Mouse (Mus musculus): ENCODE data around the gene Spata18.

Spata18 gene

DNA sequence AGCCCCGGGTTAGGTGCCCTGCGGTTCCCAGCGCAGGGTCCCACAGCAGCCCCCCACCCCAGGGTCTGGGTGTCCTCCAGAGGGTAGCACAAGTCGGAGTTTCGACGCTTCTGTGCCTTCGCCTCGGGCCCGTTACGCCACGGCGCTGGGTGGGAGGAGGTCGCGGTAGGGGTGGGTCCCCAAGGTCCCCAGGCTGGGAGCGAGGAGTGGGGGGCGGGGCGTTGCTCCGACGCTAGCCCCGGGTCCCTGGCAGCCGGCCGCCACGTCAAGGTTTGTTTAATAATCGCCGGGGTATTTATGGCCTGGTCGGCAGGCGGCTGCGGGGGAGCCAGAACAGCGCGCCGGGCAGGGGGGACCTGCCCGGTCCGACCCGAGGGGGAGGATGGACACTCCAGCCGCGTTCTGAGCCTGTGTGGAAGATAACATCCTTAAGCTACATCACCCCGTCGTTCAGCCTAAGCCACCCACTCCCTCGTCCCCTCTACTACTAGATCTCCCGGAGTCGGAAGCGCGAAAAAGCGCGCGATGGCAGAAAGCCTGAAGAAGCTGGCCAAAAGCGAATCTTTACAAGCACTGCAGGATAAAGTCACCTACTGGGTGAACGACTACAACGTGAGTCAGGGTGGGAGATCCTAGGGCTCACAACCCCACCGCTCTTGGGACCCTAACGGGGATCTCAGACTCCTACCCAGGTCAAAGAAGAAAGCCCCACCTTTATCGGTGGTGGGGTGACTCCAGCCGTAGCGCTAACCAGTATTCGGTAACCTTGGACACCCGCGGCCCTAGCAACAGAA lies at the start of gene Spata18:
Gene Spata18 (plus strand): TSS at position 319 of the 794 bp plus-strand sequence.
- no peak for DNase-seq (ENCODE audit: low spot score in 2 of 2)

DNA sequence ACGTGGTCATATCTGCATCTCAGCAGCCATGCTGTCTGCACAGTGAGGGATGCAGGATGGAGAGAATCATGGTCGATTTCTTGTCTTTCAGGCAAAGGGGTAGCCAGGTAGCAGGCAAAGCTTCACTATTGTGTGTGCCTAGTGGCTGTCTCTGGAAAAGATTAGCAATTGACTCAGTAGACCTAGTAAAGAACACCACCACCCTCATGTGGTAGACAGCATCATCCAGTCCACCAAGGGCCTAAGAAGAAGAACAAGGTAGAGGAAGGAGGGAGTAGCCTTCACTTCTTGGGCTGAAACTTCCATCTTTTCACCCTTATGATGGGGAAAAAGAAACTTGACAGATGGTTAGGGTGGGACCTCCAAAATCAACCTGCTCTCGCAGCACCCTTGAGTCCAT lies 48.3 kb upstream of the Spata18 start:
- no peak for DNase-seq (ENCODE audit: low spot score in 2 of 2)

DNA sequence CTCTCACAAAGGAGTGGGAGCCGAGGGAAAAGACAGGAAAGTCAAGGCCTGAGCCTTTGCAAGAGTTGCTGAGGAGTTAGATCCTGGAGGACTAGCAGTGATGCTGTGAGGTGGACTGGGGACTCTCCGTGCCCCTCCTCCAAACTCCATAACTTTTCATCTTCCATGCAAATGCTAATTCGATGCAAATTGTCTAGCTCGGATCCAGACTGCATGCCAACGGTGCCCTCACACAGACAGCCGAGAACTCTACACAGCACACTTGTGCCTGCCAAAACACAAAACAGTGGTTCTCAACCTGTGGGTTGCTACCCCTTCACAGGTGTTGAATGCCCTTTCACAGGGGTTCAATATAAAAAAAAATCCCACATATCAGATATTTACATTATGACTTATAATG lies 46.6 kb upstream of the Spata18 start:
- DNase-seq (ENCODE audit: low spot score in 2 of 2), result no peak

DNA sequence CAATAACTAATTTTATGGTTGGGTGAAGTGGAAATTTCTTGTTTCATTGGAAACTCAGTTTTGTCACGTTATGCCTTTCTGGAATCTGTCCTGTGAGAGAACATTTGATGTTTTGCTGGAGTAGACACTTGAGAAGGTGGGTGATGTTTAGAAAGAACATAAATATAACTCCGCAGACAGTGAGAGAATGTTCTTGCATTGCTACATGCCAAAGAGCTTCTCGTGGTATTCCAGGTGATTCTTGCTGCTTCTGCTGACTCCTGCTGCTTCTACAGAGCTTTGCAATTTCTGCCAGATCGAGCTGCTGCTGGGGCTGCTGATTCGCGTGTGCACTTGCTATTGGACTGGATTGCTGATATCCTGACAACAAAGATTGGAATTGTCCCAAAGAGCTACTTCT lies 46.2 kb upstream of the Spata18 start:
- DNase-seq (ENCODE audit: low spot score in 2 of 2), result no peak

DNA sequence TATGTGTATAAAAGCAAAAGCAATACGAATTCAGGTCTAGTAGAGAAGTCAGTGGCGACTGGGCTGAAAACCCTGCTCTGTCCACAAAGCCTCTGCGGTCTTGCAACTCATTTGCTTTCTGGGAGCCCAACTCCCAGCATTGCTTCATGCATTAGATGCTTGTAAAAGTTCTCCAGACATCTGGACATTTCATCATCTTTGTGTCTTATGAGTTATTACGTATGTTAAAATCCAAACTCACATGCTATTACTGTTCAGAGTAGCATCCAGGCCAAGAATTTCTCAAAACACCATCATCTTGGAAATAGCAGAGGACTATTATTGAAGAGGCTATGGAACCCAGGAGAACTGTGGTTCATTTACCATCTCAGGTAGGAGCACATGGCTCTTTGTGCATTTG lies 40.1 kb upstream of the Spata18 start:
- no peak for DNase-seq (ENCODE audit: low spot score in 2 of 2)

DNA sequence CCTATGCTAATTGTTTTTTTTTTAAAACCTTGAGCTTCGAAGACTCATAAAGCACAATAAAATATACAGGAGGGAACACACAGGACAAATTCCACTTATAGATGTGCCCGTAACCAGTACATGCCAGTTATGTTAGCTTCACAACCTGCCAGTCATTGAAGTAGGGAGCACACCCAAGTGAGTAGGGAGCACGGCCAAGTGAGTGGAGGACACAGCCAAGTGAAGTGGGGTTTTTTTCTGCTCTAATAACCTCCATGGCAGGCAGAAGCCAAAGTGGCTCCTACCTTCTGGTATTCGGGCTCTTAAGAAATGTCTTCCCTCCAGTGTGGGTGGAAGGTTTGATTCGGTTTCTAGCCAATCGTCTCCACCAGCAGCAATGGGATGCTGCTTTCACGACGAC lies 37.9 kb upstream of the Spata18 start:
- no peak for DNase-seq (ENCODE audit: low spot score in 2 of 2)

DNA sequence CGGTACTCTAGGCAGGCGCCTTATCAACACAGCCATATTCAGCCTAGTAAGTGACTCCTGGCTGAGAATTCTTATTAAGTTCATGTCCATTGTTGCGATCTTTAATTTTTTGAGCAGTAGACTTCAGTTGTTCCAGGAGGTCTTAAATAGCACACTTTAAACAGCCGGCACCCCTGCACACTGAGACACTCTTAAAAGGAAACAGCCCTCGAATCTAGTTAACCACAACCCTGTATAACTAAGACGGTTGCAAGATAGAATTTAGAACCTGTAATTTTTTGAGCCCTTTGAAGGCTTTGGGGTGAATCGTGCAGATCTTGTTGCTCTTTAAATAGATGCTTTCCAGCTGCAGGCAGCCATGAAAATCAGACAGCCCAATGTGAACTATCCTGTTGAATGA lies 36.0 kb upstream of the Spata18 start:
- no peak for DNase-seq (ENCODE audit: low spot score in 2 of 2)

DNA sequence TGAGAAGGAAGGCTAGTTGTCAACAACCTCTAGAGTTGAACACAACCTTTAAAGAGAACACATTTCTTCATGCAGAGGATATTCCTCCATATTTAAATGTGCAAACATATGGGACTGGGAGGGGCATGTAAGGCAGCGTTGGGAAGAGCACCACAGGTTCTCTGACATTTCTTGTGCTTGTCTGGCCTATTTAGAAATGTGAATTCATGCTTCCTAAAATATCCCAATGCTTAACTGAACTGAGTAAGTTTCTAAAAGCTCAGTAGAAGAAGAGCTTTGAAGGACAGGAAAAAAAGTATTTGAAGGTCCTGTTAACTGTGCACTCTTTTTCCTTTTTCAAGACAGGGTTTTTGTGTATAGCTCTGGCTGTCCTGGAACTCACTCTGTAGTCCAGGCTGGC lies 32.2 kb upstream of the Spata18 start:
- no peak for DNase-seq (ENCODE audit: low spot score in 2 of 2)

DNA sequence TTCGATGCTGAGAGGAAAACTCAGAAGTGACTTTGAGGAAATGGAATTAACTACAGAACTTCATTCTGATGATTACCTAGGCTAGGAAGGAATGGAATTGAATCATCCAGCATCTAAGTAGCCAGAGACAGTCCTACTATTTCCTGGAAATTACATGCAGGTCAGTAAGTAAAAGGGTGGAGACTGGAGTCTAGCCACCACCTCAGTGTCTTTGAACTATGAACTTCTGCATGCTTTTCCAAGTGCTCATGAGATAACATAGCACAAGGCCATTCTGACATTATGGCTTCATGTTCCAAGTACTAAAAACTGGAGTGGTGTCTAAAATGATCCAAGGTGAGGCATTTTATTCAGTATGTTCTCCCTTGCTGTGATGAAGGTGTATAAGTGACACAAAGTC lies 25.7 kb upstream of the Spata18 start:
- DNase-seq (ENCODE audit: low spot score in 2 of 2), result no peak

DNA sequence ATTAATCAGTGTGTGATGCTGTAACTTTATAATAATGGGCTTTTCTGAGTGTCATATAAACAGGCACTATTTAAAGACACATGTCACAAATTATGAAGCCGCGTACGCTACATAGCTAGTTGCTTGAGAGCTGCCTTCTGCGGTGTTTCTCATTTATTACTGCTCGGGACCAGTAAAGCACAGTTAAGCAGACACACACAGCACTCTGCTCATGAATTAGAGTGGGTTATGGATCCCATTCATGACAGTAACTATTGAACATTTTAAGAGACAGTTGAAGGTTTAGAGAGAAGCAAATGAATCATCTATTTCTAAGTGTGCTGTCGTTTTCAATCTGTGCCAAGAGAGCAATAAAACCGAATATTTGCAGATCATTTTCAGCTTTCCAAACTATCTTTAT lies 24.3 kb upstream of the Spata18 start:
- DNase-seq (ENCODE audit: low spot score in 2 of 2), result no peak

DNA sequence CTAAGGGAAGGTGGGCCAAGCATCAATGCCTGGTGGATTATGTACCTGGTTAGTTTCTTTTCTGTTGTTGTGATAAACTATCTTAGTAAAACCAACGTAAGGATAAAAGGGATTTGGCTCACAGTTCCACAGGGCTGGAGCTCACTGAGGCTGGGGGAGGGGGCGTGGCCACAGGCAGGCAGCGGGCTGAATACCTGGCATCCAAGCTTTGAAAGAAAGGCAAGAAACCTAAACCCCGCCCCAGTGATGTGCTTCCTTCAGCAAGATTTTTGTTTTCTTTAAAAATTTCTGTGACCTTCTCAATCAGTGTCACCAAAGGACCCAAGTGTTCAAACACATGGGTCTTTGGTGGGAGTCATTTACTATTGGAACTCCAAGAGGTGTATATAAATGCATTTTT lies 23.6 kb upstream of the Spata18 start:
- DNase-seq (ENCODE audit: low spot score in 2 of 2), result no peak

DNA sequence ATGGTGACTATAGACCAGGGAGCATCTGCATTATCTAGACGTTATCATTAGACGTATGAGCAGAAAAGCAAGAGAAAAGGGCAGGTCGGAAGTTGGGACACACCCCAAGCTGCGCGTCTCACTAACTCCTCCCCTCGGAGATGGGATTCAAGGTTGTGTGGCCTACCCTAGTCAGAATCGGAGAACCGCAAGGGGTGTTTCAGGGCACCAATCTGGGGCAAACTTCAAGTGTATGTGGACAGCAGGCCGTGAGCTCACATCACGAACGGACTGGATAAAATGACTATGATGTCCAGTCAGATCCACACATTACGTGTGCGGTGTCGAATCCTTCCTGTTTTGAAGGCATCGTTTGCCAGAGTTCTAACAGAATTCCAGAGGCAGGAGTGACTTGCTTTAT lies 23.2 kb upstream of the Spata18 start:
- DNase-seq (ENCODE audit: low spot score in 2 of 2), result no peak

DNA sequence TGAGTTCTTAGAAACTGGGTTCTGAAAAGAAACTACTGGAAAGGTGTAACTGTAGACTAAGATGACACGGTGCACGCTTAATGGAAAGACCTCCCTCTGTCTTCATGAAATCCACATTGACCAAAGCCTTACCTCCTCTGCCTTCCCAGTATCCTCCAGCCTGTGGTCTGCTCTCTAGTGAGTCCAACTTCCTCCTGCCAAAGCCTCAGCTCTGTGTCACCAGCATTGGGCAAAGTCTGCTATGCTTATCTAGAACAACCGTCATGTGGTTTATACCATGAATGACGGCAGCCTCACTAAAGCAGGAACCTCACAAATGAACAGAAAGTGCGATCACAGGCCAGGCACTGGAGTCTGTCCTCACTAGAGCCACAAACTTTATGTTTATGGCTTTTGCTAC lies 21.0 kb upstream of the Spata18 start:
- DNase-seq (ENCODE audit: low spot score in 2 of 2), result no peak

DNA sequence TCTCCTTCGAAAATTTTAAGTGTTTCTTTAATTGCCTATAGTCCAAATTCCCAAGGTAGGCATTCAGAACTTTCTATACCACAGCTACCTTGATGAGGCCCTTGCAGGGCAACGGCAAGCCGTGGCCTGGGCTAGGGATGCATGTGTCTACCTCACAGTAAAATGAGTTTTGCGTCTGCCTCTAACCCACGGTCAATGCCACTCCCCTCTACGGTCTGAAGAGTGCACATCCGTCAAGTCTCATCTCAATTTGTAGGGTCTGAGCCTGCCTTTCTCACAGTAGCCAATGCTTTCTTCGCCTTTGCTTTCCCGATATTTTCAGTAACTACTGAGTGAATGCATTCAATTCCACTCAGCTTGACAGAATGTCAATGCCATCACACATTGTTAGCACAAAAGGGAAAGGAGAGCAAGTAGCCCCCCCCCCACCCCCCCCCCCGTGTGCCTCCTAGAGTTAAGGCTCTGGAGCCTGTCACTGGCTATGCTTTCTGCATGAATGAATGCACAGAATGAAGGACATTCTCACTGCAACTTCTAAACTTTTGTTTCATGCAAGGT lies 20.1 kb upstream of the Spata18 start:
- no peak for DNase-seq (ENCODE audit: low spot score in 2 of 2)

DNA sequence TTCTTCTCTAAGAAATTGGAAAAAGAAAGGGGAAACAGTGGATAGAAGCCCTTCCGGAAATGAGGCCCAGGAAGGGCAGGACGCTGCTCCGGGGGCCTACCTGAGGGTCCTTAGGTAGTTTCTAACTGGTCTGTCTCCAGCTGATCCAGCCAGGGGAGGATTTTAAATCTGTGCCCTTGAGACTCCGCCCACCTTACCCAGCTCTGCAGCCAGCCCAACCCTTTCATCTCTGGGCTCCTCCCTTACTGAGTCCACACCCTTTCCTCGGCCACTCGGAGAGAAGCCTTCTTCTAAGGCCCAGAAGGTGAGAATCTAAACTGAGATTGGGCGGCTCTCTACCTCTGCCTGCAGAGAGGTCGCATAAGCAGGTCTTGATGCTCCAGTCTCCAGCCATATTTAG lies 18.9 kb upstream of the Spata18 start, which contains the start of gene Lrrc66:
Gene Lrrc66 (minus strand): TSS at position 236 of the 400 bp plus-strand sequence.
- no peak for DNase-seq (ENCODE audit: low spot score in 2 of 2)

DNA sequence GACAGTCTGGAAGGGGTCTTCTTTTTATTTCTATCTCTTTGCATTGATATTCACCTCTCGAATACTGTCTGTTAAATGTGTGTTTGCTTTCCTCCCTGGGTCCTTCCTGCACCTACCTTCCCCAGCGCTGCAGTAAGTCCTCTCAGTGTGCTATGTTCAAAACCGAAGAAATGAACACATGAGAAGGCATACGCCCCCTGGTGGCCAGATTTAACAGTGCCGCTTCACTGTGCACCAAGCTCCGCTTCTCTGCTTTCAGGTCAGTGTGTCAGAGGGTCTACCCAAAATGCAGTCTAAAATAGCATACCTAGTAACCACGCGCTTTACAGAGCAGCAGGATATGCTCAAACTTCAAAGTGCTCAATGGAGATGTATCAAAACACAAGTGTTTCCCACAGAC lies 18.0 kb upstream of the Spata18 start:
- DNase-seq (ENCODE audit: low spot score in 2 of 2), result peak; percentile 44 to 80

DNA sequence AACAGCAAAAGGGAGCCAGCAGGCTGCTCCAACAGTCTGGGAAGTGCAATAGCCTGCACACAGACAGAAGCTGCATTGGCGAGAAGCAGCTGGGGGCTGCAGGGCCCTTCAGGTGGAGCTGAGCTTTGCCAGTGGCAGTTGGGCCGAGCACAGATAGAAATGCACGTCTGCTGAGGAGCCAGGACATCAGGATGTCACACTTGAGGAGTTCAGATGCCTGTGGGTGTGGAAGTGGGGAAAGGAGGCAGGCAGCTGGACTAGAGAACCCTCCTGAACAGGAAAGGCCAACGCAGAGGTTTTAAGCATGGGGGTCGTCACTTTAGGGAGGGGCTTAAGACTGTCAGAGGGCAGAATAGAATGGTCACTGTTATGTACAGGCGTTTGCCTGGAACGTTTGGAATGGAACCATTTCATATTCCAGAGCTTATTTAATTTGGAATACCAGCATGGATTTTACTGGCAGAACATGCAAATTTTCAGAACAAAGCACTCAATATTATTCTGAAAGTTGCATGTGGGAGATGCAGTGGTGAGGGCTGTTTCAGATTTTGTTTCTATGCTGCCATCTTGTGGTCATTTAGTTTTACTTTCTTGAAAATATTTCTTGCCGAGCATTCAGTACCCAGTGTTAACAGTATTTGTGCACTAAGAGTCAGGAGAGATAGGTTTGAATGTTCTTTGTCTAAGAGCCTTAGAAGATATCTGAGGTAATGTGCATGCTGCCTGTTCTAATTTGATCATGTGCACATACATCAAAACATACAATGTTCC lies 13.7 kb upstream of the Spata18 start:
- no peak for DNase-seq (ENCODE audit: low spot score in 2 of 2)

DNA sequence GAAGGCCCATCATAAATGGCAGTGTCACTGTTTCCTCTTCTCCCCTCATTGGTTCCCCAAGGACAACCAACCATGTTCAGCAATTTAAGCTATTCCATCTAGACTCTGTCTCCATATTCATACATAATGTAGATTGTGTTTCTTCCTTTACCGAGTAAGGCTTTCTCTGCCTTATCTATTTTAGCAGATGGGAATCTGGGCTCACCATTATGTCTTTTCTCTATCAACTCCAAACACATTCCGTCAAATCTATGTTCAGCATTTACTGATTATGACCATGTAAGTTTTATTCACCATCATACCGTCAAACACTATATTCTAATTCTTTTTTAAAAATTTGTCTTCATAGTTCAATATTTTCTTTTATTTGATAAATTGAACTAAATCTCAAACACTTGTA lies 10.1 kb upstream of the Spata18 start:
- DNase-seq (ENCODE audit: low spot score in 2 of 2), result no peak

DNA sequence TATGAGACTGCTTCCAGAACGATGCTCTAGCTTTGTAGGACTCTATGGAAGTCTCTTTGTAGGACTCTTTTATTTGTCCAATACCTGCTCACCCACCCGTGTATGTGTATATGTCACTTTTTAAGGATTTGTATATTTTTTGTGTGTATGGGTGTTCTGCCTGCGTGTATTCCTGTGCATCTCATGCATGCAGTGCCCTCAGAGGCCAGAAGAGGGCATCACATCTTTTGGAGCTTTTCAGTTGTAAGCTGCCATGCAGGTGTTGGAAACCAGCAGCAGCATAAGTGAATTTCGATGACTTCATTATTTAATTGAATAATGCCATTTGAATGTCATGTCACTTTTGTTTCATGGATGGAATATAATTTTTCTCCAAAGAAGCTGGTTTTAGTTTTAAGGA lies 9.1 kb upstream of the Spata18 start:
- DNase-seq (ENCODE audit: low spot score in 2 of 2), result no peak

DNA sequence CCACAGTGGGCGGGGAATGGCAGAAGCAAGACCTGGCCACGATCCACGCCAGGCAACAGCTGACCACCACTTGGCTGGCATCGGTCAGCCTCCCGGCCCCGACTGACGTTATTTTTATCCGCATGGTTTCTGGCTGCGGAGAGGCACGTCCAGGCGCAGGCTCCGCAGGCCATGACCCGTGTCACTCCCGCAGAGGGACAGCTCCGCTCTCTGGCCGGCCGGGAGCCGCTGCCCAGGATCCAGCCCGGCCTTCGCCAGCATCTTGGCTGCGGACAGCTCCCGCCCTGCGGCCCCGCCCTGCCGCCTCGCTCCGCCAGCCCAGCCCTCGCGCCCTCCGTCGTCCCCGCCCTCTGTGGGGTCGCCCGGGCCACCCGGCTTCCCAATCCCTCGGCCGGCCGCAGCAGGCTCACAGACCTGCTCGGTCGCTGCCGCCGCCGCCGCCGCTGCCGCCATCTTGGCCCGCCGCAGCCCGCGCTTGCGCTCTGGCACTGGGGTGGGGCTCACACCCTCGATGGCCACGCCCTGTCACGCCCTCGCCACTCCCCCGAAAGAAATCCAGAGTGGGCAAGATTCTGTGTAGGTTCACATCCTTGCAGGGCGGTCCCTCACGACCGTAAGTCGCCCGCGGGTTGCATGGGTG lies 3.8 kb upstream of the Spata18 start, which contains the start of gene Sgcb:
Gene Sgcb (minus strand): TSS at position 530 of the 640 bp plus-strand sequence.
- peak; percentile 75 to 87 for DNase-seq (ENCODE audit: low spot score in 2 of 2)

DNA sequence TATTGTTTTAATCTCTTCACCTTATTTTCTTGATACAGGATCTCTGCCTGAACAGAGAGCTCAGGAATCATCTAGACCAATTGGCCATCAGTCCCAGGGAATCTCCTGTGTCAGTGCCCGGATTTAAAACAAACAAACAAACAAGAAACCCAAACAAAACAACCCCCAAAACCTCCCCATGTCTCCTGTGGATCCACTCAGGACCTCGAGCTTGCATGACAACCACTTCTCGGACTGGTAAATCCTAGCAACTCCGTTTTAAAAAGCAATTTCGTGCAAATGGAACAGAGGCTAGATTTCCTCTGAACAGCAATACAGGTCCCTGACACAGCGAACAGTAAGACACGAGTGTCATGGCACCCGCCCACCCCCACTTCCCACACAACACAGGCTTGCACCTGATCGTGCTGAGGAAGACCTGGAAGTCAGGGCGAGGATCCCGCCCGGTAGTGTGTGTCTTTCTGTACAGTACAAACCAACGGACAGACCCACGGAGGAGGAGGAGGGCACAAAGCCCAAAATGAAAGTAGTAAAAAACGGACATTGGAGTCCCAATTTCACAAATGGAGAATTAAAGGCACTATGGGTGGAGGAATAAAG lies 714 bp upstream of the Spata18 start:
- DNase-seq (ENCODE audit: low spot score in 2 of 2), result no peak

DNA sequence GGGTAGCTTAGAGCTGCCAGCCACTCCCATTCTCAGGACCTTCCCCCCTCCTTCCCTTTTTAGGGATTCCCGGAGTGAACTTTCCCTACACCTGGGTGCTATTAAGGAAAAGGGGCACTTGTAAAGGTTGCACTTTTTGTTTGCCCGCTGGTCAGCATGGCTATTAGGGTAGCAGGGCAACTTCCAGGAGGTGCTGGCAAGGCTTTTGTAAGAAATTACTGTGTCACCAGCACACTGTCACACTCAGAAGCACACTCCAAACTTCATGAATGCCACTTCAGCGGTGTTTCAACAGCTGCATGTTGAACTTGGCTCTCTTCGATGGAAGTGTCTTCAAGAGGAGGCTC lies 649 bp downstream of the Spata18 start:
- DNase-seq (ENCODE audit: low spot score in 2 of 2), result no peak

Measured in spleen, postnatal 4 days (tissue).